Mouse (Mus musculus) CH12.LX (cell line): ENCODE data around the gene Zfp384. TPM values are rescaled to one million over a fixed set of nuclear protein-coding genes. Genes with fewer than 3 reads are reported as not detected.
"Not testable (repeated sequence)": the region's sequence is repeated elsewhere in the genome, so short reads cannot be mapped to it uniquely, and the experiment has no call there.

ENCODE experiments used
- DNase-seq: peaks from one replicate; pipeline ENCODE4 v3.0.0-alpha.2; 2013; ENCODE audit errors: extremely low read depth
- H3K27ac ChIP-seq: 2 replicates; pipeline ENCODE4 v1.5.1; 2012; ENCODE audit warnings: low read depth, mild to moderate bottlenecking, control low read depth, moderate library complexity; ENCODE audit not compliant: insufficient read depth
- H3K27me3 ChIP-seq: replicated peaks from 2 replicates; pipeline ENCODE3; 2012; ENCODE audit warnings: inconsistent platforms
- H3K36me3 ChIP-seq, 2 experiments: replicated peaks in 1 of 2; 2 replicates each; pipeline versions ENCODE3 to v1.6.1; 2012; ENCODE audit warnings: inconsistent platforms in 1 of 2, low read length in 1 of 2, mild to moderate bottlenecking in 1 of 2, mixed read lengths in 1 of 2, moderate library complexity in 1 of 2; ENCODE audit not compliant: control insufficient read depth in 1 of 2, insufficient read depth in 1 of 2
- H3K4me1 ChIP-seq, 2 experiments: 2 replicates each; pipeline ENCODE4 v1.6.1; 2012; ENCODE audit warnings: inconsistent platforms in 1 of 2, moderate library complexity in 1 of 2; ENCODE audit not compliant: insufficient read depth in 2 of 2, control insufficient read depth in 1 of 2
- H3K4me2 ChIP-seq: 2 replicates; pipeline ENCODE4 v1.6.1; 2012; ENCODE audit warnings: low read depth, mild to moderate bottlenecking, control low read depth; ENCODE audit not compliant: poor library complexity, insufficient read depth, severe bottlenecking
- H3K4me3 ChIP-seq, 3 experiments: fragments of 150-350 bp in 1 of 3; sonication (generic) in 1 of 3; replicated peaks in 1 of 3; 2 replicates each; pipeline versions ENCODE3 to v1.5.1; 2011 to 2012; ENCODE audit warnings: low read depth in 2 of 3, low read length in 2 of 3, mild to moderate bottlenecking in 2 of 3, moderate library complexity in 2 of 3, control low read depth in 1 of 3, improper control_type of control experiment in 1 of 3, inconsistent platforms in 1 of 3, mixed read lengths in 1 of 3; ENCODE audit not compliant: poor library complexity in 1 of 3
- H3K79me2 ChIP-seq: replicated peaks from 2 replicates; pipeline ENCODE4 v1.6.1; 2012; ENCODE audit warnings: mild to moderate bottlenecking, moderate library complexity; ENCODE audit not compliant: control insufficient read depth, poor library complexity, insufficient read depth, severe bottlenecking; ENCODE audit errors: extremely low read depth
- H3K9ac ChIP-seq: 2 replicates; pipeline ENCODE4 v1.6.1; 2012; ENCODE audit warnings: low read depth, mild to moderate bottlenecking, control low read depth, moderate library complexity; ENCODE audit not compliant: insufficient read depth
- H3K9me3 ChIP-seq: replicated peaks from 2 replicates; pipeline ENCODE3; 2012; ENCODE audit warnings: low read length, inconsistent platforms, mixed read lengths
- BHLHE40 ChIP-seq: IDR thresholded peaks from 2 replicates; pipeline ENCODE4 v1.6.1; 2011; ENCODE audit warnings: mild to moderate bottlenecking, low read depth, low read length, improper control_type of control experiment
- CHD2 ChIP-seq: IDR thresholded peaks from 2 replicates; pipeline ENCODE4 v1.6.1; 2011; ENCODE audit warnings: low read length, improper control_type of control experiment
- CTCF ChIP-seq, 2 experiments: IDR thresholded peaks in 1 of 2; conservative IDR thresholded peaks in 1 of 2; 2 replicates each; pipeline ENCODE4 v1.5.1; 2011 to 2012; ENCODE audit warnings: low read depth in 2 of 2, low read length in 2 of 2, improper control_type of control experiment in 1 of 2, inconsistent platforms in 1 of 2, mild to moderate bottlenecking in 1 of 2, moderate library complexity in 1 of 2
- E2F4 ChIP-seq: IDR thresholded peaks from 2 replicates; pipeline ENCODE4 v1.6.1; 2011; ENCODE audit warnings: low read depth, low read length, improper control_type of control experiment; ENCODE audit not compliant: insufficient replicate concordance
- EP300 ChIP-seq: IDR thresholded peaks from 2 replicates; pipeline ENCODE4 v1.6.1; 2011; ENCODE audit warnings: low read length, improper control_type of control experiment
- GABPA ChIP-seq: IDR thresholded peaks from 2 replicates; pipeline ENCODE4 v1.6.1; 2012; ENCODE audit warnings: low read depth, low read length, improper control_type of control experiment, inconsistent platforms; ENCODE audit not compliant: insufficient replicate concordance
- HCFC1 ChIP-seq: IDR thresholded peaks from 2 replicates; pipeline ENCODE4 v1.6.1; 2012; ENCODE audit warnings: low read depth, mild to moderate bottlenecking, inconsistent platforms, low read length, improper control_type of control experiment
- JUND ChIP-seq: conservative IDR thresholded peaks from 2 replicates; pipeline ENCODE4 v1.6.1; 2011; ENCODE audit warnings: low read depth, low read length, improper control_type of control experiment
- MEF2A ChIP-seq: IDR thresholded peaks from 2 replicates; pipeline ENCODE4 v1.6.1; 2014; ENCODE audit warnings: low read depth, mild to moderate bottlenecking, inconsistent platforms, low read length, improper control_type of control experiment, borderline replicate concordance
- NELFE ChIP-seq: IDR thresholded peaks from 2 replicates; pipeline ENCODE4 v1.6.1; 2011; ENCODE audit warnings: low read depth, low read length, improper control_type of control experiment
- PAX5 ChIP-seq: IDR thresholded peaks from 2 replicates; pipeline ENCODE4 v1.6.1; 2012; ENCODE audit warnings: low read length, inconsistent platforms, mixed read lengths
- POLR2A ChIP-seq: IDR thresholded peaks from 2 replicates; pipeline ENCODE4 v1.6.1; 2011; ENCODE audit warnings: low read depth, mild to moderate bottlenecking, improper control_type of control experiment, low read length
- POLR2AphosphoS2 ChIP-seq: IDR thresholded peaks from 2 replicates; pipeline ENCODE4 v1.6.1; 2011; ENCODE audit warnings: low read depth, low read length, improper control_type of control experiment
- RAD21 ChIP-seq: IDR thresholded peaks from 2 replicates; pipeline ENCODE4 v1.6.1; 2011; ENCODE audit warnings: low read depth, mild to moderate bottlenecking, low read length, improper control_type of control experiment, moderate library complexity
- RCOR1 ChIP-seq: conservative IDR thresholded peaks from 2 replicates; pipeline ENCODE4 v1.6.1; 2012; ENCODE audit warnings: low read depth, mild to moderate bottlenecking, inconsistent platforms, low read length, improper control_type of control experiment
- SIN3A ChIP-seq: IDR thresholded peaks from 2 replicates; pipeline ENCODE4 v1.6.1; 2012; ENCODE audit warnings: low read length, improper control_type of control experiment, inconsistent platforms
- SMC3 ChIP-seq: IDR thresholded peaks from 2 replicates; pipeline ENCODE4 v1.6.1; 2011; ENCODE audit warnings: low read depth, low read length, improper control_type of control experiment
- TBP ChIP-seq: conservative IDR thresholded peaks from 2 replicates; pipeline ENCODE4 v1.6.1; 2011; ENCODE audit warnings: low read depth, low read length, improper control_type of control experiment
- TCF12 ChIP-seq: IDR thresholded peaks from 2 replicates; pipeline ENCODE4 v1.6.1; 2014; ENCODE audit warnings: low read depth, mild to moderate bottlenecking, inconsistent platforms, low read length, improper control_type of control experiment
- USF2 ChIP-seq: conservative IDR thresholded peaks from 2 replicates; pipeline ENCODE4 v1.6.1; 2011; ENCODE audit warnings: low read depth, low read length, improper control_type of control experiment
- ZMIZ1 ChIP-seq: IDR thresholded peaks from 2 replicates; pipeline ENCODE4 v1.6.1; 2012; ENCODE audit warnings: low read depth, mild to moderate bottlenecking, inconsistent platforms, low read length, improper control_type of control experiment
- dilution Hi-C: fragments of 300-500 bp; cut with MboI; formaldehyde crosslinking; loops from 2 replicates; pipeline ENCODE4 v1.14.3; 2020; ENCODE audit warnings: low sequenced_read_pairs; ENCODE audit not compliant: extremely low pct_unique_long_range_greater_than_20kb, extremely low pct_ligation_motif_present
- in situ Hi-C: fragments of 300-500 bp; cut with MboI; formaldehyde crosslinking; loops from 3 replicates; pipeline ENCODE4 v1.14.3; 2019; ENCODE audit warnings: low sequenced_read_pairs, low pct_ligation_motif_present, low pct_unique_long_range_greater_than_20kb, mixed read lengths
- polyA plus RNA-seq: library from polyadenylated mRNA; unstranded; fragments of >175 nt; gene quantifications from 2 replicates; pipeline ENCODE4 v1.2.1, GENCODE M21; 2012; ENCODE audit warnings: low read depth; ENCODE audit not compliant: insufficient read length
- total RNA-seq, 2 experiments: library from RNA; depleted of rRNA; stranded (reverse); fragments of 300-350 nt in 1 of 2; fragments of >200 nt in 1 of 2; gene quantifications; 2 replicates each; pipeline ENCODE4 v1.2.3; 2012 to 2014

Zfp384 gene
- total and polyA plus RNA-seq, 3 experiments, result 14.0 to 34.4 (median 17.0) TPM

- TF ChIP-seq JUND (no peak), GABPA (no peak), E2F4 (no peak), POLR2A (peak; percentile 53), ZMIZ1 (no peak), SIN3A (no peak; the same call in 1 of the 2 replicates)
Measured at GRCm38 (mm10) chr6:125009181-125010073, 482 bp downstream of the Zfp384 start (continued).

- Histone ChIP-seq H3K9me3 (no peaks in the 10 kb centered on the region), H3K9ac (no peak overlapping the region), H3K27me3 (no peaks in the 10 kb centered on the region), H3K79me2 (peaks cover 23% of the 10 kb centered on the region), H3K36me3 (peaks cover 46 to 80% of the 10 kb centered on the region in 2 experiments), H3K4me2 (no peak overlapping the region), H3K4me3 (no peak overlapping the region), H3K27ac (no peak overlapping the region), H3K4me1 (no peaks in the 10 kb centered on the region; a peak in 1 of 4 replicates)
- in situ Hi-C loops, result no loop called here
- dilution Hi-C loops, result no loop called here
- no peak for DNase-seq
- TF ChIP-seq PAX5 (no peak), USF2 (no peak), CHD2 (no peak), POLR2AphosphoS2 (no peak), SMC3 (no peak), TBP (no peak), RCOR1 (no peak), BHLHE40 (no peak), EP300 (no peak), TCF12 (no peak)
Measured at GRCm38 (mm10) chr6:125017682-125018081, 8.7 kb downstream of the Zfp384 start.

GRCm38 (mm10) chr6:125030532-125030931, 21.6 kb downstream of the Zfp384 start:
- TF ChIP-seq MEF2A (peak; percentile 26; the same call in 1 of the 2 replicates), SMC3 (peak; percentile 89), RAD21 (peak; percentile 61), NELFE (peak; percentile 84; the same call in 1 of the 2 replicates), HCFC1 (peak; percentile 34; the same call in 1 of the 2 replicates), CTCF (conservative IDR thresholded peaks at IDR 0.05 in 1 of 2, IDR thresholded peaks at IDR 0.05 in 1 of 2; ENCODE audit: low read depth in 2 of 2, low read length in 2 of 2) (peak; percentile 89 to 98), TCF12 (0 out of 2 replicates have a peak, but pooled peaks have one; percentile 23)
- in situ Hi-C loops, result loop anchor here (25.0 kb wide), 1 partner anchor 168 kb away; the partner anchor contains the start of genes Gpr162 and P3h3
- peaks cover 48 to 86% of the 10 kb centered on the region in 2 experiments for H3K36me3 ChIP-seq
- H3K4me1 ChIP-seq, H3K4me3 ChIP-seq, H3K9ac ChIP-seq, H3K27me3 ChIP-seq, H3K4me2 ChIP-seq, H3K27ac ChIP-seq, H3K9me3 ChIP-seq, dilution Hi-C loops, H3K79me2 ChIP-seq: not testable (repeated sequence)
- peak; percentile 70 for DNase-seq
